Mouse (Mus musculus): ENCODE results near the gene Uchl3.

DNA sequence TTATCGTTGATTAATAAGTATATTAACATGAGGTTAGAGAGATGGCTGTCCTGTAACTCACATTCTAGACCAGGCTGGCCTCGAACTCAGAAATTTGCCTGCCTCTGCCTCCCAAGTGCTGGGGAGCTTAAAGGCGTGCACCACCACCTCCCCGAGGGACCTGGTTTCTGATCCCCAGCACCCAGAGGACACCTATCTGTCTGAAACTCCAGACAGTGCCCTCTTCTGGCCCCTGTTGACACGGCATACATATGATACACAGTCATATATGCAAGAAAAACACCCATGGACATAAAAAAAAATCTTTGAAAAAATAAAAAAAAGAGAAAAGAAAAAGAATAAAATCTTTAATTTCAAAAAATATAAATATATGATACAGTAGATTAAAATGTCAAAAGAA lies 36.1 kb upstream of the Uchl3 start:
- peak; percentile 15; the same call in 1 of the 2 replicates for TF ChIP-seq CTCF (IDR thresholded peaks at IDR 0.05; ENCODE audit: low read depth)
- no peak for TF ChIP-seq EP300 (IDR thresholded peaks at IDR 0.05; ENCODE audit: low read depth)
